Mouse (Mus musculus) heart, postnatal 25 days (tissue): ENCODE measurements around the gene Rbms2. TPM values are rescaled to one million over a fixed set of nuclear protein-coding genes. Genes with fewer than 3 reads are reported as not detected.
A peak's percentile ranks its signal among the peaks of the same experiment; 100 is the strongest.

ENCODE experiments used
- DNase-seq: peaks from one replicate; pipeline ENCODE4 v3.0.0; 2022; ENCODE audit warnings: low spot score
- intact Hi-C: fragments of 180-260 bp; cut with DNase I; formaldehyde crosslinking; loops from one replicate; pipeline ENCODE4 v1.15.1; 2025
- total RNA-seq, 2 experiments: library from RNA; stranded (reverse); gene quantifications; 2 replicates each; pipeline ENCODE4 v1.2.3; 2021

Rbms2 gene
- total RNA-seq, 2 experiments from 2014 or later: 82.2 to 88.4 TPM

DNA sequence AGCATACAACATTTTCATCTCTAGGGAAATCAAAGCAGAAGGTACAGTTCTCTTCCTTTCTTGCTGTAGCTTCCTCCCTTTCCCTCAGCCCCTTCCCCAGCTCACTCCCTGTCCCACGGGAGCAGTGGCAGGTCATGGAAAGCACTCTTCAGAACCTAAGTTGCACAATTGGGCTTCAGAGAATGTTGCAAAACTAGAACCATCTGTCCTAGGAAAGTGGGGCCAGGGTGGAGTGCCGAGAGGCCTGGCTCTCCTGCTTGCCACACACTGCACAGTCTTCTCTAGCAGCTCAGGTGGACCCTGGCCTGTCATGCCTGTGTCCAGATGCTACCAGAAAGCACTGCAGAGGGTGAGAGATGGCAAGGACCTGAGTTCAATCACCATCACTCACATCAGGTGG is 35.1 kb downstream of the Rbms2 start:
- DNase-seq: no peak

DNA sequence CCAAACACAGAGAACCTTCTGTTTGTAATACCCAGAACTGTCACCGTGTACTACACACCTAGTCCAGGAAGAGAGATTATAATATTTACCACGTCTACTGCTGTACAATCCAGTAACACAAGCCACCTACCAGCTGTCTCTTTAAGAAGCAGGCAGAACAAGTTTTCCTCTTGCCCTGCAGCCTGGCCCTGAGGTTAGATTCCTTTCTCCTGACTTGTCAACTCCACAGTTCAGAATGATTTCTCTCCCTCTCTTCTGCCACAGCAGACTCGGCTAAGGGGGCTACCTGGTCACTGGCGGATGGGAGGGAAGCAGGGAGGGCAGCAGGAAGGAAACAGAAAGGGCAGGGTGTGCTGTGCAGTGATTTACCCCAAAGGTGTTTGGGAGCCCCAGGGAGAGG is 36.4 kb downstream of the Rbms2 start:
- DNase-seq: no peak
- intact Hi-C loops: loop anchor here (5.0 kb wide), 1 partner anchor 46 kb away; no protein-coding TSS in a partner anchor

More for the DNA sequence above, 35.1 kb downstream of the Rbms2 start:
- intact Hi-C loops: loop anchor here (5.0 kb wide), 1 partner anchor 48 kb away; no protein-coding TSS in a partner anchor

DNA sequence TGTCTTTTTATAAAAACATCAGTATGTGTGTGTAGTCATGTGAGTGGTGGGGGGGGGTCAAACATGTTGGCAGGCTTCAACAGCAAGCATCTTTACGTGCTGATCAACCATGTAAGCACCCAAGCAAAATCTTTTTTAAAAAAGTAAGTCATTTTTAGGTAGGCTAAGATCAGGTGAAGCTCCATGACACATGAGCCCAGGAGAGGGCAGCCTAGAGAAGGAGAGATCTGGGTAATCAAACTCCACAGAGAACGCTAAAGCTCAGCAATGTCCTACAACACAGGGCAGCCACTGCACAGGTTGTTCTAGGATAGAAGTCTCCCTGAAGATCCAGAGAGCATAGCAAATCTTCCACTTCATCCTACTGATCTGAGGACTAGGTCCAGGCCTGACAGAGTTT is 37.9 kb downstream of the Rbms2 start:
- DNase-seq: no peak
- intact Hi-C loops: loop anchor here (5.0 kb wide), 1 partner anchor 45 kb away; no protein-coding TSS in a partner anchor

DNA sequence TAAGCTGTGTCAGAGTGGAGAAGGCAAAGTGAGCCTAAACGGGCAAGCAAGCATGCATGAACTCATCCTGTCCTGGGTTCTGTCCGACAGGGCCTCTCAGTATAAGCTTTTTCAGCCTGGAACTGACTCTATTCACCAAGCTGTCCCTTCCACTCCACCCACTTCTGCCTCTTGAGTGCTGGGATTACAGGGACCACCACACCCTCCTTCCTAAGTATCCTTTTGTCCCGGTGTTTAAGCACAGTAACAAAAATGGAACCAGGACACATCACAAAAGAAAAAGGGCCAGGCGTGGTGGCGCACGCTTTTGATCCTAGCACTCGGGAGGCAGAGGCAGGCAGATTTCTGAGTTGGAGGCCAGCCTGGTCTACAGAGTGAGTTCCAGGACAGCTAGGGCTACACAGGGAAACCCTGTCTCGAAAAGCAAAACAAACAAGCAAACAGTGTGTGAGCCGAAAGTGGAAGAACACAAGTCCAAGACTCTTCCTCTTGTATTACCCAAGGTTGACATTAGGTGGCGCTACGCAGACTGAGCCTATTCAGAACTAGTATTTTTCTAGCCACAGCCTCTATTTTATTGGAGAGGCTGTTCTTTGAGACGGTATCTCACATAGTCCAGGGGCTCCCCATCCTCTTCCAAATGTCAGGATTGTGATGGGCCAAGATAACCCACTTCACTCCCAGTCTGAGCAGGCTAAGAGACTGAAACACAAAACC is 39.7 kb downstream of the Rbms2 start:
- DNase-seq: no peak
- intact Hi-C loops: loop anchor here (1.0 to 5.0 kb wide), 2 partner anchors 43 to 48 kb away; no protein-coding TSS in a partner anchor

DNA sequence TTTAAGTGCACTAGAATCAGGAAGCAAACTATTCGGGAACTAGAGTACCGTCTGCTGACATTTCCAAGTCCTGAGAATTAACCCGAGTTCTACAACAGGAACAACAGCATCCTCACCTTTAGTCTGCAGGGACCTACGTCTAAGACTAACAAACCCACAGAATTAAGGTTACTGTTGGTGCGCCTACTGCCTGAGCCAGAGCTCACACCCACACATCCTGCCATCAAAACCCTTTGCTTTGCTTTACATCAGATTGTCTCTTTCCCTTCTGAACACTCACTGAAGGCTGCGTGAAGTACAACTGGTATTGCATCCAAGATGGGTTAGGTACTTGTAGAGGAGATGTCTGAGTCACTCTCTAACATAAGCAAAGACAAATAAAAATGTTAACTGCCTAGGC is 44.7 kb downstream of the Rbms2 start:
- DNase-seq: no peak
- intact Hi-C loops: loop anchor here (10.0 kb wide), 1 partner anchor 149 kb away; no protein-coding TSS in a partner anchor

DNA sequence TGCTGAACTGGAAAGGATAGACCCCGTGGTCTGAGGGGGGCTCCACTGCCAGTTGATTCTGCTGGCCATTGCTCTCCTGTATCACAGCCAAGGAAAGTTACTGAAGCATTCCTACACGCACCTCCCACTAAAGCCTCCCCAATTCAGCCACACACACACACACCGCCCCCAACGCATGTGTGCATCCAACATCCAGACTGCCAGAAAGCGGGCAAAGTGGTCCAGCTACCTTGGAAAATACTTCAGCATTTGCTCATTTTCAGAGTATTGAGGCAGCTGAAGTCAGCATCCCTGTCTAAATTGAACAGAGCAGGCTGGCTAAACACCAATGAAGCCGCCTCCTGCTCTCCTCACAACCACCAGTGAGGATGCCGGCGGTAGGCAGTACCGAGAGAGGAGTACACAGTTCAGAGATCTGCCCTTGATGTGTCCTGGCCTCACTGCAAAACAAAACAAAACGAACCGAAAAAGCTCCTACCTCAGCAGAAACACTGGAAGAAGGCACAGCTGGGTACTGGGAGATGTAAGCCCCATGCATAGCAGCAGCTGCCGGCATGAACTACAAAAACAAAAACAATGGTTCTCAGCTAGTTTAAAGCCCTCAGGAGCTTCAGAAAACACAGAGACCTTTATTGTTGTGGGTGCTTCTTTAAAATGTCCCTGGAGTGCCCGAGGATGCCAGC is 46.3 kb downstream of the Rbms2 start:
- no peak for DNase-seq
- intact Hi-C loops: loop anchor here (10.0 kb wide), 1 partner anchor 151 kb away; no protein-coding TSS in a partner anchor

DNA sequence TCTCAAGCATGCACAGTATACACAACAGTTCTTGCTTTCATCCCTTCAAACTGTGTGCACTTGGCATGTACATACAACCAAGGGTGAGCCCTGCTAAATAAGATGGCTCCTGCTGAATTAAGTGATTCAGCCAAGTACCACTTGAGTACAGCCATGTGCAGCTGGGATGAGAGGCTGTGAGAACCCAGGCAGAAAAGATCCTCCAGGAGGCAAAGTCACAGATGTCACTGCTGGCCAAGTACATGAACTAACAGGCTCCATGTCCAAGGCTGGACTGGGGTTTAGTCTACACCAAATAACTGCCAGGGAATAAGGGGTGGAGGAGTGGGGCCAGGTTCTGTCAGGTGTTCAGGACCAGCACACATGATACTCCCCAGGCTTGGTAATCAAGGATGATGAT is 48.3 kb downstream of the Rbms2 start:
- intact Hi-C loops: loop anchor here (10.0 kb wide), 1 partner anchor 153 kb away; no protein-coding TSS in a partner anchor
- DNase-seq: no peak

DNA sequence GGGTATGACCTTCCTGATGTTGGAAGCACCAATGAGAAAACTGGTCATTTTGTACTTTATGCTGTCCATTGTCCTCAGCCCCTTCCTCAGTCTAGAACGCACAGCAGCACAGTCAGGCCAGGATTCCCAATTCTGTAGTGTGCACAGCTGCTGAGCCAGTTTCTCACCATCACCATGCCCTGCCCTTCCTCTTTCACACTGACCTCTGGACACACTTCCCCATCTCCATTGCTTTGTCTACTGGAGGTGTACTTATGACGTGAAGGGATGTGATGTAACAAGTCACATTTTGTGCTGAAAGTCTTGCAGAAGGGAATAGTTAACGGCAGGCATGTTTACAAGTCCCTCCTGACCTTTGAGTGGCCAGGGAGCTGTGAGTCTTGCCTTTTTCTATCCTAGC is 48.8 kb downstream of the Rbms2 start:
- no peak for DNase-seq
- intact Hi-C loops: loop anchor here (10.0 kb wide), 1 partner anchor 154 kb away; no protein-coding TSS in a partner anchor

DNA sequence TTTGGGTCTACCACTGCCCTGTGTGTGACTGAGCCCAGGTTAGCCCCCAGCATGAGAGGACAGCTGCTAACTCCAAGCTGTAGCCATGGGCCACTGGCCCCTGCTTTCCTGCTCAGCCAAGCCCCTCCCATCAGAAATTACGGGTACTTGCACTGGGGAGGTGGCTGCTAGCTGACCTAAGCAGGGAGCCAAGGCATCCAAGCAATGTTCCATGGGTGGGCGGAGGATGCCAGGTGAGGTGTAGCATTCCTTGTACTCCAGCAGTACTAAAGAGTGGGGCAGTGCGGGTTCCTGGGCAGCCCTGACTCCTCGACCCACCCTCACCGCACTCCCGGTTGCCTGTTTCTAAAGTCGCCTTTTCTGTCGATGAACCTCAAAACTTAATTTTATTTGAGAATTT is 52.0 kb downstream of the Rbms2 start:
- intact Hi-C loops: loop anchor here (10.0 kb wide), 1 partner anchor 357 kb away; no protein-coding TSS in a partner anchor
- no peak for DNase-seq

DNA sequence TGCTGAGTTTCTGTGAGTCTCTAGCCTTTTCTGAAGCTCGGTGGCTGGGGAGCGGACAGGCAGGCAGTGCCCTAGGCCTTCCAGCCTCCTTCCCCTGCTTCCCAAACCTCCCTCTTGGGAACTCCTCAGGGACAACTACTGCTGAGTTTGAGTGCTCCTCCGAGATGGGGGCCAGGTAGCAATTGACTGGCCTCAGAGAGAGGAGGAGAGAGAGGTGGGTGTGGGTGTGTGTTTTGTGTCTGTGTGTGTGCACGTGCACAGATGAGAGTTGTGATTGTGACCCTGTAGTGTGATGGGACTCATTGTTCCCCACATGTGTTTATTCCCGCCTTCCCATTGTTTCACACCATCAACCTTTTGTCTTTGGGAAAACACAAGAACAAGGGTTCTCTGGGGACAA is 52.6 kb downstream of the Rbms2 start:
- no peak for DNase-seq
- intact Hi-C loops: loop anchor here (10.0 kb wide), 1 partner anchor 357 kb away; no protein-coding TSS in a partner anchor

DNA sequence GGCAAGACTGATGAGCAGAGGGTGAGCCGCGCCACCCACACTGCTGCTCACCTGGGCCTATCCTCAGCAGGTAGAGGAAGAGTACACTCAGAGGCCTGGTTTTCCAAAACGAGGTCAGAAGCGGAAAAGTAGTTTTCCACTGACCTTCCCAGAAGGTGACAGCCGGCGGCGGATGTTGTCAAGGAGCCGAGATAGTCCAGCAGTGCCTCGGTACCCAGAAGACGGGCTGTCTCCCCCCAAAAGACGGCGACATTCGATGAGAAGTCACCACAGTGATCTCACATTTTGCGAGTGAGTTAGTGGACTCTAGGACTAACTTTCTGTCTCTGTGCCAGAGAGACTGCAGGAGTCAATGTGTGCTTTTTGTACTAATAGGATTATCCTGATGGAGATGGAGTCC is 54.1 kb downstream of the Rbms2 start:
- intact Hi-C loops: loop anchor here (10.0 kb wide), 1 partner anchor 359 kb away; no protein-coding TSS in a partner anchor
- DNase-seq: no peak

DNA sequence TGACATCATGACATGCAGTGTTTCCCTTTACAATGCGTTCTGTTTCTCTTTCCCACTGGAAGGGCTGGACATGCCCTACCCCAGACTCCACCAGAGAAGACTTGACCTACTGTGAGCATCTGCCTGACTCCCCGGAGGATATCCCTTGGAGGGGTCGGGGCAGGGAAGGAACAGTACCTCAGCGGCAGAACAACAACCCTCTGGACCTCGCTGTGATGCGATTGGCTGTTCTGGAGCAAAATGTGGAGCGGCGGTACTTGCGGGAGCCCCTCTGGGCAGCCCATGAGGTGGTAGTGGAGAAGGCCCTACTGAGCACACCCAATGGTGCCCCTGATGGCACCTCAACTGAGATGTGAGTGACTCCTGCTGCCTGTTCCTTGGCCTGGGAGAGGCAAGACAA is 55.3 kb downstream of the Rbms2 start:
- intact Hi-C loops: loop anchor here (10.0 kb wide), 1 partner anchor 360 kb away; no protein-coding TSS in a partner anchor
- DNase-seq: no peak

DNA sequence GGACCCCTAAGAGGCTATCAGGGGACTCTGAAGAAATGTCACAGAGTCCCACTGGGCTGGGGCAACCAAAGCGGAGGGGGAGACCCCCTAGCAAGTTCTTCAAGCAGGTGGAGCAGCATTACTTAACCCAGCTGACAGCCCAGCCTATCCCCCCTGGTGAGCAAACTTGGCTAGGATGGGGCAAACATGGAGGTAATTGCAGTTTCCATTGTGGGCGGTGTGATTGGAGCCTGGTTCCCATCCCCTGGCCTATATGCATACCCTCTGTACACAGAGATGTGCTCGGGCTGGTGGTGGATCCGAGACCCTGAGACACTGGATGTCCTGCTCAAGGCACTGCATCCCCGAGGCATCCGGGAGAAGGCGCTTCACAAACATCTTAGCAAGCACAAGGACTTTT is 56.3 kb downstream of the Rbms2 start:
- DNase-seq: no peak
- intact Hi-C loops: loop anchor here (10.0 kb wide), 1 partner anchor 361 kb away; no protein-coding TSS in a partner anchor

DNA sequence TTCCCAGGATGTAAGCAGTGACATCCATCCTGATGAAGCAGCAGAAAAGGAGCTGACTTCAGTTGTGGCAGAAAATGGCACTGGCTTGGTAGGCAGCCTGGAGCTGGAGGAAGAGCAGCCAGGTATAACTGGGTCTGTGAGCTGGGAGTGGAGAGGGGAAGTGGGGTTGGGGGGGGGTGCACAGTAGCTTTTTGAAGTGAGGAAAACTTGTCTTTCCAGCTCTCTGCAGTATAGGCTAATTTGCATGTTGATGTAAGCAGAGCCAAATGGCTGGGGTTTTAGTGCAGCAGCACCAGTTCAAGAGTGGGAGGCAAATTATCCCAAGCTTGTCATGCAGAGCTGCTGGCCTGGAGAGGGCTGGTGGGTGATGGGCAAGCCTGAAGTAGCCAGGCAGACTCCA is 68.9 kb downstream of the Rbms2 start:
- intact Hi-C loops: no loop called here
- no peak for DNase-seq

DNA sequence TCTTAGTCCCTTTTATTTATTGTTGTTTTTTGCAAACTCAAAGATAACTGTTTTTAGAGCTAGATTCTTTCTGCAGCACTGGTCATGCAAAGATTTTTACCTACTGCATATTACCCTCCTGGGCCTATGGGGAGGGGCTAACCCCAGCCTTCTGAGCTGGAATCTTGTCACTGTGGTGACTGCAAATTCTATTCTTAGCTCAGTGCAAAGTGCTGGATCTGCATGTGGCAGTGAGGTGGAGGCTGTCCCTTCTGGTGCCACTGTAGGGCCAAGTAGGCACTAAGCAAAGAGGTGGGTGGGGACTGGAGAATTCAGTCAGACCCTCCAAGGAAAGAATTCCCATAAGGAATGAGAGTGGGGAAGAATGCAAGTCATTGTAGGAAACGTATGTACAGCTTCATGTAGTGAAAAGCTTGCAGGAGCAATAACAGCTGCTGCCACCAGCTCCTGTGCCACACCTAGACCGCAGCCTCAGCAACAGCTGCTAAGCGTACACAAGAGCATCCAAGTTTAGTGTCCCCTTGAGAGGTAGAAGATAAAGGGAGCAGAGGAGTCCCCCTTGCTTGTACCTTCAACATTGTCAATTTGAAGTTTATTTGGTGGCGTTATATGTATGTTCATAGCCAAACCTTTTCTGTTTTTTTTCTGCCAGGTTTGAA is 69.9 kb downstream of the Rbms2 start:
- no peak for DNase-seq

DNA sequence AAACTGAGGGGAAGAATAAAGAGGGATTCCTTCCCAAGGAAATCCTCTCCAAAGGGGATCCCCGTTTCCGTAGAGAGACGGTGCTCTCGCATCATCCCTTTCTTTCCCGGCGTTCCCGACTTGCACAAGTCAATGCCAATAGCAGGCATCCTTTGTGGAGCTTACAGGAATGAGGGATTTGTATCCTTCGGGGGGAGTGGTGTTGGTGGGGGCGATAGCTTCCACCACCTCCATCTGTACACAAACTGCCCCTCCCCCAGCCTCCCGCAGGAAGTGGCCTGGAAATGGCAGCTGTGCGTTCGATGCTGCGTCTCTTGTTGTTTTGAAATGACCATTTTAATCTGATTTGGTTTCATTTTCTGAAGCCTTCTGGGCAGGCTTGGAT is 82.5 kb downstream of the Rbms2 start:
- intact Hi-C loops: loop anchor here (2.0 to 5.0 kb wide), 2 partner anchors 45 to 79 kb away; no protein-coding TSS in a partner anchor
- DNase-seq: peak; percentile 32

More for the DNA sequence above, 69.9 kb downstream of the Rbms2 start:
- intact Hi-C loops: no loop called here

DNA sequence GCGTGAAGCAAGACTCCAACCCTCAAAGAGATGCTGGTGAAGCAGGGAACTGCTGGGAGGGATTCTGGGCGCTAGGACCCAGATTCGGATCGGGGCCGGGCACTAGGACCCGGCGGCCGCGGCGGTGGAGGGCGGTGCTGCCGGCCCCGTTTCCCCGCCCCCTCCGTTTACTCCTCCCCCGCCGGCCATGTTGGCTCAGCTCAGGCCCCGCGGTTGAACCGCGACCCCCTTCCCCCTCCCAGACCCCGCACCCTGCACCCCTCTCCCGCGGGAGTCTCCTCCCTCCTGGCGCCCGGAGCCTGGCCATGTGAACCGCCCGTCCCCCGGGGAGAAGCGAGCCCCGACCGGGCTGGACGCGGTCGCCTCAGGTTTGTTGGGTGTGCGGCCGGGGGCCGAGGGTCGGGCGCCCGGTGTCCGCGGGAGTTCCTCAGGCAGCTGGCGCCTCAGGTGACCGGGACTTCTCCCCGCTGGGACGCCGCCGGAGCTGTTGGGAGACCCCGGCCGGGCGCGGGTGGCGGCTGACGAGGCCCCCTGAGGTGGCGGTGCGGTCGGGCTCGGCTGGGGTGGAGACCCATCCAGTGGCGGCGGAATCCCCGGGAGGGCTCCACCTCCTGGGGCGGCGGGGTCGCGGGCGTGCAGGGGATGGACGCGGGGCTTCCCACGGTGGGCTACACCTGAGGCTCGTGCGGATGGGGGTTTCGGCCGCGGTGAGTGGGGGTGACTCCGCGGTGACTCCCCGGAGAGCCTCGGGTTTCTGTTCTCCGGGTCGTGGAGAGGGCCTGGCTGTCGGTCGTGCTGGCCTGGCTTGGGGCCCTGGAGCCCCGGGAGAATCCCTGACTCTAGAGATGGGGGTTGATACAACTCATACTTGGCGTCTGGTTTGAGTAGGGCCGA is 83.2 kb downstream of the Rbms2 start:
- intact Hi-C loops: loop anchor here (2.0 to 5.0 kb wide), 2 partner anchors 45 to 80 kb away; no protein-coding TSS in a partner anchor
- peak; percentile 46 for DNase-seq

DNA sequence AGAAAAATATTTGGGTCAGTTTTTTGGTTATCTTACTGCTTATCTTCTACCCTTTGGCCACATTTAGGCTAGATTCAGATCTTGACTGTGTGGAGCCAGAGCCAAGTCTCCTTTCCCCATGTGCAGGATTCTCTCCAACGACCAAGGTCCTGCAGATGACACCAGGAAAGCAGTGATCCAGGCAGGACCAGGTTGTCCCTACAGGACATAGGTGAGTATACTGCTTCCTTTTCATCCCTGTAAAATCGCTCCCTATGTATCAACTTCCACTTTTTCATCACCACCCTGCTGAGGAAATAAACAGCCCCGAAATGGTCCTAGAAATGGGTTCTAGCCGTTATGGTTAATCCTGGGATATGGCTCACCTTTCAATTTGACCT is 83.8 kb downstream of the Rbms2 start:
- no peak for DNase-seq
- intact Hi-C loops: loop anchor here (2.0 to 5.0 kb wide), 2 partner anchors 46 to 80 kb away; no protein-coding TSS in a partner anchor
